Mouse (Mus musculus) inflammation-experienced regulatory T-cells, adult 6 months (primary cell): Measurements from ENCODE around the gene Acod1. TPM values are rescaled to one million over a fixed set of nuclear protein-coding genes. Genes with fewer than 3 reads are reported as not detected.

Experiments used
- ATAC-seq: one replicate; pipeline ENCODE4 v1.8.0; 2017
- polyA plus RNA-seq, 3 experiments: library from polyadenylated mRNA; unstranded; fragments of 100-300 nt; shearing (Covaris generic); gene quantifications; one replicate each; pipeline ENCODE4 v1.2.1; 2017

Acod1 gene
- polyA plus RNA-seq, 3 experiments from 2014 or later = 0.49 TPM; not detected in 2

DNA sequence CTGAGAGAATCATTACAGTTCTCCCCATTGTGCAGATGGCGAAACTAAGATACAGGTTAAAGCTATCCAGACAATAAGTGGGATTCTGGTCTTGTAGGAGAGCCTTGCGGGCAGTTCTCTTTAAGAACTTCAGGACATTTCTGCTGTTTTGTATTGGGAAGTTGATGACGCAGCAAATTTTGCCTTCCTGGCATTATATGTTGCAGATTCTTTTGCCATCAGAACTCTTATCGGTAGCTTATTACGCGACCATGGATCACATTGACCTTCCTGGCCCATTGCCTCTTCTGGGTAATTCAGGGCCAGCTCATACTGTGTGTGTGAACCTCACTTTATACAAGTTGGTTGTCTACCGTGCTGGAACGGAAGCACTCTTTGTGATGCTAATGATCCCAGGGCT, 27.0 kb downstream of the Acod1 start:
- ATAC-seq = no peak

DNA sequence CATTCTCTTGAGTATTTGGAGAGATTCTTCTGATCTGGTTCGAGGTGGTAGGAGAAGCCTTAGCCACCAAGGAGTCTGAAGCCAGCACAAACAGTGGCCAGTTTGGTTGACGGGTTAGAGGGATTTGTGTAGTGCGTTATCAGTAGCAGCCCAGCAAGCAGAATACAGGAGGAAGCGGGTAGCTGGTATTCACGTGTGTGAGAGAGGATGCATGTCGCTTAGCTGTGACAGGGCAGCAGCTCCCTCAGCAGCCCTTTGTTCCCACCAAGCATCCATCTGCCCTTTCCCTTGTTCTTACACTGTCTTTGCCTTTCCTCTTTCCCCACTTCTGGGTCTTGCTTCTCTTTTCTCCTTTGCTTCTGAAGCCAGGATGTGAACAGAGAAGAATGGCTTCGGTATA, 28.4 kb downstream of the Acod1 start:
- no peak for ATAC-seq

DNA sequence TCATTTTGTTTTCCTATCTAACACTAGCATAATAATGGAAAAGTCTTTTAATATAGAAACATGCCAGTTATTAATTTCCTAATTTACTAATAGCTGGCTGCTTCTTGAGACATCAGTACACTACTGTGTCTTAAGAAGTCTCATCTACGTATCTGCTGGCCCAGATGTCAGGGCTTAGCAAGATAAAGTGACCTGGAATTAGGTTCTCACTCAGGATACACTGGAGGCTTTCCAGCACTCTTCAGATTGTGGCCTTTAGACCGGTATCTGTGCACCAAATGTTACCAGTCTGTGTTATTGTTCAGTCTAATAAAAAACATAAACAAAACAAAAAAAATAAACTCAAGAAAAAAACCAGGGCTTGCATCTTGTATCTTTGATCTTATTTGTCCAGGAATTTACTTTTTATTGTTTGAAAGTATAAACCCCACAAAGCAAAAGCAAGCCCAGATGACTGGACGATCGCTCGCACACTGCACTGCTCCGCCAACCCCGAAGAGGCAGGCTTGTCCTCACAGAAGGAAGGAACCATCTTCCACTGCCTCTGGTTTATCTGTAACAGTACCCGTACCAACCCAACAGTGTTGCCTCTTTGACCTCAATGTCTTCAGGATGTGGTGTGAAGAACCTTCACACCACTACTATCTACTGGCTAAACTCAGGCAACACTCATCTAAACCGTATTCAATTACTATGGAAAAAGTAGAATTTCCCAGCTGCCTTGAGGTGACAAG, 30.7 kb downstream of the Acod1 start:
- peak; percentile 28 for ATAC-seq

DNA sequence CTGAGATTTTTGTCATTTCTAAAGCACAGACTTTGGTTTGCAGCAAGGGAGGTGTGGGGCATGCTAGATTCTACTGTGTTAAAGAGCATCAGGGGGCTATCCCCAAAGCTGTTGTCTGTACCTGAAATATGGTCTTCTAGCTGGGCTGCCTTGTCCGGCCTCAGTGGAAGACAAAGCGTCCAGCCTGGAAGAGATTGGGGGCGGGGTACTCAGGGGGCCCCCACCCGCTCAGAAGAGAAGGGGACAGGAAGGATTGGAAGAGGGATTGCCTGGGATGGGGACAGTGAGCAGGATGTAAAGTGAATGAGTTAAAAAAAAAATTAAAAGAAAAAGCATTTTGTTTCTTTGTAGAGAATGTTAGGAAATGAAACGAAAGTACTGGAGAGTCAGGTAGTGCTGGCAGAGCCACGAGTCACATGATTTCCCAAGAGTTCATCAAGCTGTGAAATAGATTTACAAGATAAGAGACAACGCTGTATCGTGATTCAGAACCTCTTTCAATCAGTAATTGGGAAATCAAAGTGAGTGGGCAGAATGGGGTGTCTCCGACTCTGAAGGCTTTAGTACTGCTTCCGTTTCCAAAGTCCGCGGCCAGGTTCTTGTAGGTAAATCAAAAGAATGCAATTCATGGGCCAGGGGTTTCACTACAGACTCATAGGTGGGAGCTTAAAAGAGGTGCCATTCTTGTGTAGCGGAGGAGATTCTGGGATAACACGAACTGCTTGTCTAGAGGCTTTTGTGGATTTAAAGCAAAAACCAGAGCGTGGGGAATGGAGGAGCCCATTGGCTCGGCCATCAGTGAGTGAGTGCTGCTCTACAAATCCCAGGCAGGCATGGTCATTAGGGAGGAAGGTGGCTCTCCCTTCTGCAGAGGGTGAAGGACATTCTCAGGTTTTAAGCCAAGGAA, 31.5 kb downstream of the Acod1 start:
- peak; percentile 57 for ATAC-seq

DNA sequence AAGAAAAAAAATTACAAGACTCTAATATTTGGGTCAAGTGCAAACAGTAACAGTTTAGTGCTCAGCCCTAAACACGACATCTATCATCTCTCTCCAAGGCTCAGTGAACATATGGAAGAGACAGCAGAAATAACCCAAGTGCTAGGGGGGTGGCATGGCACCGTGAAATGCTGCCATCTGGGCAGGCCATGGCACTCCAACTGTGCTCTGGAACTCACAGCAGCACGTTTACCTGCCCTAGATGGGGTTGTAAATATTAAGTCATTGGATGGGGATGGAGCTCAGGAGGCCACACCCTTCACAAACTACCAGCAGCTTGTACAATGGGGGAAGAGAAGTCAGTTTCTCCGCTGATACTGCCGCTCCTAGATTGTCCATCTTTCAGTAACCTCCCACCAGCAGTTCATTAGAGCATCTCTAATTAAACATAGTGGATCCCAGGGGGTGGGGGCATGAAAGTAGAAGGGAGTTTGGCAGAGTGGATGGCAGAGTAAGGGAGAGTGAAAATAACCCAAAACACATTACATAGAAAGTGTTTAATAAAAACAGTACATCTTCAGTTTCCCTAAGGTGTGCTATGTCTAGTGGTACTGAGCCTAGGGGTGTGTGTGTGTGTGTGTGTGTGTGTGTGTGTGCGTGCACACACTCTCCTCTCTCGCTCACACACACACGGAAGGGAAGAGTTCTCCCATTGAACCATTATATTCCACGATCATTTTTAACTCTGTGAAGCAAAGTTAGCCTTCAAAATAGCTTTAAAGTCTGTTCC, 32.6 kb downstream of the Acod1 start:
- ATAC-seq = no peak

DNA sequence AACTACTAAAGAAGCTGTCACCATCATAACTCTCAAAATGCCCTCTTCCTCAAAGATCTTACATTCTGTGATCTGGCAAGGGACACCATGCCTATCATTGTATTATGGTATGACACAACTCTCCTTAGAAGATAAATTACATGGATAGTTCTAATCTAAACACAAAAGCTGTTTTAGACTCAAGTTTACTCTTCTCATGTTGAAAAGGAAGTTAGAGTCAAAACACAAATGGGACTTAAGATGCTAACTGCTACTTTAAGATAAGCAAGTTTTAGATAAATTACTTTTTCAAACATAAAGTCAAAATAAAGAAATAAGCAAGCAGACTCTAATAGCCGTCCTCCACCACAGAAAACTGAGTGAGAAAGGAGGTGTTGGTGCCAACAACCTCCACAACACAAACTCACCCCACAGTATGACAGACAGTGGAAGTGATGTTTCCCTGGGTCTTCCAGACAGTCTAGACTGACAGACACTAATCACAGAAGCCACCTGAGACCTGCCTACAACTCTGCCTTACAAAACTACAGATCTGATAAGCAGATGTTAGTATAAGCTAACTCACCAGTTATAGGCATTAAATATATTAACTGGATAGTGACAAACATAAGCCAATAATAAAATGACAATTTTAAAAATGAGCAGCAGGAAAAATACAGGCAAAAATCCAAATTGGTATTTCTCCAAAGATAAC, 39.2 kb downstream of the Acod1 start:
- no peak for ATAC-seq

DNA sequence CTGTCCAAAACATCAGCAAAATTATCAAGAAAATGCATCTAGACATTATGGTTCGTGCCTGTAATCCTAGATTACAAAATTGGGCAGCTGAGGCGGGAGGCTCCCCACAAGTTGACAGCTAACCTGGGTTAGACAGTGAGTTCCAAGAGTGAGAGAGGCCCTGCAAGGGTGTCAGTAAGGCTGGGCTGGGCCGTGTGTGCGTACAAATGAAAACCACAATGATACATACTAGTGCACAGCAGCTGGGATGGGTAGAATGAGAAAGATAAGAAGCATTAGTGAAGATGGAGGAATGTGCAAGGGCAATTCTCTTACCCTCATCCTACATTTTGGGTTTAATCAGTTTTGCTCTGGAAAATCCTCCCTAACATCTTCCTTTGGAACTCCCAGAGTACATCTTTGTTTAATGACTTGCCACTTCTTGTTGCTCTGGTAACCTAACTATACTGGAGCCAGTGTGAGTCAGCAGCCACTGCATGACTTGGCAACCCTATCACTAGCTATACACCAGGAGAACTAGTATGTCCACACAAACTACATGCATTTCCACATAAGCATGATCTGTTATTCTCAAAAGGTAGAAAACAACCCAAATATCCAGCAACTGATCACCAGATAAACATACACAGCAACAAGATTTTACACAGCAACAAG, 40.0 kb downstream of the Acod1 start:
- no peak for ATAC-seq

DNA sequence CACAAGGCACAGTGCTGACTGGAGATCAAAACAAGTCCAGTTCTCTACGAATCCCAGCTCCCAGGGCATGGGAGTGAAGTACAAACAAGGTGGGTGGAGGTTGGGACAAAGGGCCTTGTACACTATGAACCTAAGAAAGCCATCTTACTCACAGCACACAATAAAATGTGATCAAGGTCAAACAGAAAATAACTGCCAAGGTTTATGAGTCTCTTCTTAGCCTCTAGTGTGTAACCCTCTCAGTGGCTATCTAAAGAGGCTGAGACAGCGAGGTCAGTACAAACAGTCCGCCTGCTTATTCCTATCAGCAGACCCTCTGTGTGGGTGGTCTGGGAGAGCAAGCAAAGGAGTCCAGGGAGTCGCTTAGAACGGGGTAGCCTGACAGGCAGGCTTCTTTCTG, 41.1 kb downstream of the Acod1 start:
- ATAC-seq = no peak

DNA sequence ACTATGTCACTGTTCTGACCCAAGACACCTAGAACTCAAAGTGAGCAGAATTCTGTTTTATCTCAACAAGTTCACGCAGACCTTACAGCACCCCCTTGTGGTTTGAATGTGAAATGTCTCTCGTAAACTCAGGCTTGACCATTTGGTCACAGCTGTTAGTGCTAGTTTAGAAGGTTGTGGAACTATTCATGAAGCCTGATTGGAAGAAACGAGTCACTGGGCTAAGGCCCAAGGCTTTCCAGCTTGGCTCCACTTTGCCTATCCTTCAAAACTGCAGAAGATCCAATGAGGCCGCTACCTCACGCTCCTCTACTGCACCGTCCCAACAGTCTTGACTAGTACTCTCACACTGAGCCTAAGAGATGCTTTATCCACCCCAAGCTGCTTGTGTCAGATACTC, 41.8 kb downstream of the Acod1 start:
- ATAC-seq = peak; percentile 63

DNA sequence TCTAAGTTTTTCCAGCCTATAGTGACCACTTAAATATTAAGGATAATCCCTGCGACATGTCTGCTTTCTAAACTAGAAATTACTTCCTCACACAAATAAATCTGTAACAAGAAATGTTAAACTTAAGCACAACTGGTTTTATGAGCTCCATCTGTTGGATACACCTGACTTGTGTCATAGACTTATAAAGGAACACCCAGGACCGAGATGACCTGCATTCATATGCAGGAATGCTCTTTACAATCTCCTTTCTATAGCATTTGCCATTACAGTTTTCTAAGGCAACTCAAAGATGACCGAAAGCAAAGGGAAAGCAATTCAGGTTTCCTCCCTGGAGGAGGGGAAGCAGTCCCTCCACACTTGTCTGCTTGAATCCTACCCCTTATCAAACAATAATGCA, 46.5 kb downstream of the Acod1 start:
- ATAC-seq = no peak

DNA sequence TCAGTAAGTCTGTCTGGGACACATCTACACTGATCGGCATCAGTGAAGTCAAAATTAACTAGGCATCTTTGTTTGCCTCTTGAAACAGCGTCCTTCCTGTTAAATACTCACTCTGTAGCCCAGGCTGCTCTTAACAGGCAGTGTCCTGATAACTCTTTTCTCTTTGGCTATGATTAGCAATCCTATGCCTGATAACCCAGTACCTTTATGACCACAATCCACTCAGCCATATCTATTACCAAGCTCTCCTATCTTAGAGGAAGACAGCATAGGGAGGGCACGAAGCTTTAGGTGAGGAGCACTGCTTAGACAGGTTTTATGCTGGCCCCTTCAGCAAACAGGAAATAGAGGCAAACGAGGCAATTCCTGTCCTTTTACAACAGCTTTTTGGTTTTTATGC, 46.9 kb downstream of the Acod1 start:
- ATAC-seq = peak; percentile 37

DNA sequence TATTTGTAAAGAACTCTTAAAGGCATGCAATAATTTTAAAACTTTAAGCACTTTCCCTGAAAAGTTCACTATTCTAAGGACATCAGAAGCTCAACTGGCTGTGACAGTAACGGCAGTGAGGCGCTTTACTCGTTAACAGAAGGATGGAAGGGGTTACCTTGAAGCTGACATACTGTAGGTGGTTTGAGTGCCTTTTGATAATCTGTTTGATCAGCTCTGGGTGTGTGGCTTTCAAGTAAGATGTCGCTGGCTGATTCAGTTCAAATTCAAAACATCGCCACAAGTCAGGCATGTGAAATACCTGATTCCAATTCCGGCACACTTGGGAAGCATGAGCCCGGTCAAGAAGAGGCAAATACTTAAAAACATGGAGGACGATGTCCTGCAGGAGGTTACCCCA, 48.3 kb downstream of the Acod1 start:
- ATAC-seq = no peak

DNA sequence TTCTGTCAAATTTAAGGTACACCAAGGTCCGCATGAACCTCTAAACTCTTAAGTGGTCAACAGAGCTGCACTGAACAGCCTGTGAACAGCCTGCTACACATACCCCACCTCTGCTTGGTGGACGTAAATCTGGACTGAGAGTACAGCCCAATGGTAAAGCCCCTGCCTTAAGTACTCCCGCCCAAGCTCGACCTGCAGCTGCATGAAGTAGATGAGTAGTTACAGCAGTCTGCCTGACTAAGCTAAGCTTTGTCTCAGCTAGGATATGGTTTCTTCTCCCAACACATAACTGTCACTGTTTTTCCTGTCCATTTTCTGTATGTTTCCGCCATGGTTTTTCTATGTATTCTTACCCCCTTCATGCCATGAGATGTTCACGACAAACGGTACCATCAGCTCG, 49.0 kb downstream of the Acod1 start:
- ATAC-seq = no peak

DNA sequence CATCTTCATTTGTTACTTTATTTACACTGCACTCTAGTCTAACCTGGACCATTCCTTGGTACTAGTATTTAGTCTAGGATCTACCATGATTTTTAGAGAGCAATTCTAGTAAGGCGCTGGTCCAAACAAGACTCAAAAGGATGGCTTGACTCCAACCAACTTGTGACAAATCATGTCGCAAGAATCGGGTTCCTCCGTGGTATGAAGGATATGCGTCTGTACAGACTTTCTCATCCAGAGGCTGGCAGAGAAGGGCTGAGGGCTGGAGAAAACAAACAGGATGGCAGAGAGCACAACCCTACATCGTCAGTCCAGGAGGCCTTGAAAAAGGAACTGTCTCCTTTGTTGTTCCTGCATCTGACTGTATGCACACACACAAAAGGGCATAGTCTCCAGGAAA, 49.8 kb downstream of the Acod1 start:
- ATAC-seq = no peak

DNA sequence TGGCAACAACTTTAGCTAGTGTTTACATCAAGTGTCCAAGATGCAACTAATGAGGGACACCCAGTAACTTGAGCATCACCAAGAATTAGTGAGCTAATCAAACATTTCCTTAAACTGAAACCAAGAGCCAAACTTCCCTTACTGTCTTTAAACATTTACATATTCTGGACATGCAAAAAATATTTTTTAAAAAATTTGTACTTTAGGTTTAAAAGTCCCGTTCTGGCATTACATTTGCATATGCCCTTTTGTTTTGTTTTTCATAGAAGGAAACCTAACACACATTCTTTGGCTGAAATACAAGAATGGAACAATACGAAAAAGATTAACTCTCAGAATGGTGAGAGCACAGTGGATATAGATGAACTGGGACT, 51.4 kb downstream of the Acod1 start:
- no peak for ATAC-seq

DNA sequence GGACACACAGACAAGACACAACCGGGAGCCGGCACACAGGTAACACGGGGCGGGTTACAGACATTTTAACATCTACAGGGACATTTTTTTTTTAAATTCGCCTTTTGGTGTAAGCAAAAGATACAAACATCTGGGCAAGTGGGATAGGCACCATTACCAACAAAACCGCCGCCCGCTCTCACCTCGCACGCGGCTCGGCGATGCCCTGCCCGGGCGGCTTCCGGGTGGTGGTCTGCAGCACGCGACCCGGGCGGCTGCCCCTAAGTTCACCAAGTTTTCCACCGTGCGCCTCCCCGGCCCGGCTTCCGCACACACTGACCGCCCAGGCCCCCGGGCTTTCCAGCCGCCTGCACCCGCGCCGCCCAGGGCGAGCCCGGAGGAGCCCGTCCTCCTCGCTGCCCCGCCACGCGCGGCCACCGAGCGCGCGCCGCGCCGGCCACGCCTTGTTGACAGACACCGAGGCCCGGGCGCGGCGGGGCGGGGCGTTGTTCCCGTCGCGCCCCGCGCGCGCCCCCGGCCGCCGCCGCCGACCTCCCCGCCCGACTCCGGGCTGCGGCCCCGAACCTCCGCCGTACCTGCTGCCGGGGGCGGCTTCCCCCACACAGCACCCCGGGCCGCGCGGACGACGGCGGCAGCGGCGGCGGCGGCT, 51.9 kb downstream of the Acod1 start:
- peak; percentile 38 for ATAC-seq

DNA sequence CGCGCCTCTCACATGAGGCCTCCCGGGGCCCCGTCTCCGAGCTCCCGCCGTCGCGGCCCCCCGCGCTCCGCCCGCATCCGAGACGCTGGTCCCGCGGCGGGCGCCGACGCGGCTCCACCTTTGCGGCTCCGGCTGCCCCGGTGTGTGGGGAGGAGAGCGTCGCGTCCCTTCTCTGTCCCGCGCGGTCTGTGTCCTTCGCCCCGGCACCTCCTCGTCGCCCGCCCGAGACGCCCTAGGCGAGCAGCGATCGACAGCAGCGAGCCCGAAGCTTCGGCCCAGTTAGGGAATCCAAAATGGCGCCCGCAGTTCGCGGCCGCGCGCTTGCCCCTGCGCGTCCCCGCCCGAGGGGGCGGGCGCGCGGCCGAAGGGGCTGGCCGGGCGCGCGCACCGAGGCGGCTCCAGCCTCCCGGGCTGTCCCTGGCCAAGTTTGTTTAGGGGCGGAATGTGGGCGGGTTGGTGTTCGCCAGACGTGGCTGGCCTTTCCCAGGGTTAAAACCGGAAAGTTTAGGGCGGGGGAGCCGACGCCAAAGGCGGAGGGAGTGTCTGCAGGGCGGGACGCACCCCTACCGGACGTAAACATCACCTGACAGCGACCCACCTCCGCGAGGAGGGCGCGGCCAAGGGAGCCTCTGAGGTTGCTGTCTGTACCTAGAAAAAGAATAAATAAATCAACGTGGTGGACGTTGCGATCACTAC, 52.6 kb downstream of the Acod1 start, which contains the start of gene Fbxl3:
Gene Fbxl3 (minus strand): TSS at position 329 of the 696 bp plus-strand sequence.
- peak; percentile 88 for ATAC-seq

DNA sequence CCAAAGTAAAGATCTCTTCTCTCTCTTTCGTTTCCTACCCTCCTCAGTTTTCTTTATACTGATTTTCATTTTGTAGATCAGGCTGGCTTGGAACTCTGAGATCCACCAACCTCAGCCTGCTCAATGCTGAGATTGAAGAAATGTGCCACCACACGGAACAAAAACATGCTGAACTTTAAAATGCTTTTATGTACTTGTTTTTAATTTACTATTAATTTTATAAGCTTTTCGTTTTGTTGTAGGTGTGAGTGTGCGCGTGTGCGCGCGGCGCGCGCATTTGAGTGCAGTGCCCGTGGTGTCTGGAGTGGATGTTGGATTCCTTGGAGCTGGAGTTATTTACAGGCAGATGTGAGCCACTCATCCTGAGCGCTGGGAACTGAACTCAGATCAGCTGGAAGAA, 53.5 kb downstream of the Acod1 start:
- no peak for ATAC-seq

DNA sequence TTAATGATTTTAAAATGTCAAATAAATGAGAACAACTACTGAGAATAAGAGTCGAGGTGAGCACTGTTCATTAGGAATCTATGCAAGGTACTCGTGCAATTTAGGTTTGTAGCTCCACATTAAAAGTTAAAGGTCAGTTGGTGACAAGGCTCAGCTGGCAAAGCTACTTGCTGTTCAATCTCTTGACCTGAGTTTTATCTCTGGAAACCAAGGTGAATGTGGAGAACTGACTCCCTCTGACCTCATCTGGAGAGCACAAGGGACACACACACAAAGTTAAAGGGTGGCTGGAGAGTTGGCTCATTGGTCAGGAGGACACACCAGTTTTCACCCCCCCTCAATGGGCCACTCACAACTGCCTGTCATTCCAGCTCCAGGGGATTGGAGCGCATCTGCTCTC, 54.4 kb downstream of the Acod1 start:
- ATAC-seq = no peak

DNA sequence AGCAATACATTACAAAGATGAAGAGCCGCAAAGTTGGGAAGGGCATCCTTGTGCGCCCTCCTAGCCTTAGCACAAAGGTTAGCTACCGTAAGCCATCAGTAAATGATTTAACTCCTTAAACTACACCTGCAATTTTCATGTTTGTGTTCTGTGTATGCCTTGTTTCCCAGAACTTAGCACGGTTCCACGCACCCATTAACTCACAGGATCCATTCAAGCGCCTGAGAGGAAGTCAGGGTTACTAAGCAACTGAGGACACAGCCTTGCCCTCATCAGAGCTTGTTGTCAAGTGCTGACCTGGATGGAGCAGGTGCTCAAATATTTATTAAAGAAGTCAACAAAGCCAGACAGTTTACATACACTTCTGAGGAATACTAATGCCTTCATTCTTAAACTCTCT, 55.5 kb downstream of the Acod1 start:
- ATAC-seq = no peak
